Mouse (Mus musculus): Measurements from ENCODE around the gene AC161166.1. TPM values are rescaled to one million over a fixed set of nuclear protein-coding genes. Genes with fewer than 3 reads are reported as not detected.

Gene AC161166.1
- polyA plus RNA-seq (2015; fragmentation: Nextera tagmentation; extraction: Ambion mirVana), result 0.19 and 0.47 TPM in 2 replicates

- H3K4me3 ChIP-seq, result no peak within 1 kb of the TSS
- peaks cover 11% of the 10 kb centered on the region; the same call in 1 of the 2 replicates for H3K4me1 ChIP-seq
- H3K27me3 ChIP-seq, result no peaks in the 10 kb centered on the region
- no peak within 1 kb of the TSS for H3K4me2 ChIP-seq
- H3K36me3 ChIP-seq, result peaks cover 5% of the 10 kb centered on the region; the same call in 1 of the 2 replicates
- H3K9me3 ChIP-seq, result no peaks in the 10 kb centered on the region
- WGBS, result 85% methylated on average over 7 of the region's 7 CpGs
- H3K27ac ChIP-seq, result no peak within 1 kb of the TSS
- no peak within 1 kb of the TSS for H3K9ac ChIP-seq
- no peak for ATAC-seq (ENCODE audit: borderline replicate concordance, extremely low read depth, low FRiP score, low TSS enrichment)
These were observed at the start of gene AC161166.1 for GRCm38 (mm10) chr7:24512355-24512754. AC161166.1 (minus strand) TSS chr7:24512455.

GRCm38 (mm10) chr7:24561450-24561849 is 49.2 kb upstream of the AC161166.1 start:
- no peaks in the 10 kb centered on the region for H3K27me3 ChIP-seq
- H3K4me2 ChIP-seq, result no peak overlapping the region
- H3K9me3 ChIP-seq, result no peaks in the 10 kb centered on the region
- H3K27ac ChIP-seq, result no peak overlapping the region
- H3K4me3 ChIP-seq, result no peak overlapping the region
- WGBS, result 92% methylated on average over 4 of the region's 4 CpGs
- H3K9ac ChIP-seq, result no peak overlapping the region
- peaks cover 32% of the 10 kb centered on the region for H3K36me3 ChIP-seq
- no peak for ATAC-seq (ENCODE audit: borderline replicate concordance, extremely low read depth, low FRiP score, low TSS enrichment)
- no peaks in the 10 kb centered on the region for H3K4me1 ChIP-seq

- Histone ChIP-seq H3K4me3 (no peak overlapping the region), H3K27me3 (no peaks in the 10 kb centered on the region), H3K4me1 (no peaks in the 10 kb centered on the region), H3K9ac (no peak overlapping the region), H3K9me3 (no peaks in the 10 kb centered on the region), H3K4me2 (no peak overlapping the region), H3K27ac (no peak overlapping the region), H3K36me3 (peaks cover 47% of the 10 kb centered on the region)
- 95% methylated on average over 10 of the region's 10 CpGs for WGBS
- ATAC-seq (ENCODE audit: borderline replicate concordance, extremely low read depth, low FRiP score, low TSS enrichment), result no peak
These were observed 43.5 kb upstream of the AC161166.1 start for GRCm38 (mm10) chr7:24555786-24556185.

GRCm38 (mm10) chr7:24551985-24552759 is 39.9 kb upstream of the AC161166.1 start:
- Histone ChIP-seq H3K4me2 (no peak overlapping the region), H3K9ac (no peak overlapping the region), H3K36me3 (peaks cover 58% of the 10 kb centered on the region), H3K27ac (no peak overlapping the region), H3K4me3 (no peak overlapping the region), H3K27me3 (no peaks in the 10 kb centered on the region), H3K9me3 (no peaks in the 10 kb centered on the region), H3K4me1 (peaks cover 8% of the 10 kb centered on the region)
- 85% methylated on average over 12 of the region's 12 CpGs for WGBS
- ATAC-seq (ENCODE audit: borderline replicate concordance, extremely low read depth, low FRiP score, low TSS enrichment), result no peak

- Histone ChIP-seq H3K4me2 (peak overlapping the region; percentile 60), H3K27me3 (no peaks in the 10 kb centered on the region), H3K9me3 (no peaks in the 10 kb centered on the region), H3K27ac (peak overlapping the region; percentile 47; the same call in 1 of the 2 replicates), H3K4me3 (peak overlapping the region; percentile 75), H3K4me1 (peaks cover 18% of the 10 kb centered on the region), H3K9ac (peak overlapping the region; percentile 67), H3K36me3 (peaks cover 32% of the 10 kb centered on the region)
- WGBS, result 12% methylated on average over 13 of the region's 13 CpGs
- ATAC-seq (ENCODE audit: borderline replicate concordance, extremely low read depth, low FRiP score, low TSS enrichment), result no peak
These were observed 35.3 kb upstream of the AC161166.1 start for GRCm38 (mm10) chr7:24547534-24548036.

GRCm38 (mm10) chr7:24546634-24547389 is 34.6 kb upstream of the AC161166.1 start:
- Histone ChIP-seq H3K4me1 (peaks cover 18% of the 10 kb centered on the region), H3K27me3 (no peaks in the 10 kb centered on the region), H3K27ac (peak overlapping the region; percentile 75), H3K9me3 (no peaks in the 10 kb centered on the region), H3K4me2 (peak overlapping the region; percentile 60), H3K9ac (peak overlapping the region; percentile 67), H3K36me3 (peaks cover 24% of the 10 kb centered on the region), H3K4me3 (peak overlapping the region; percentile 75)
- peak; percentile 99 for ATAC-seq (ENCODE audit: borderline replicate concordance, extremely low read depth, low FRiP score, low TSS enrichment)
- WGBS, result 3% methylated on average over 57 of the region's 57 CpGs

- Histone ChIP-seq H3K4me3 (peak within 1 kb of the TSS; percentile 75), H3K27ac (peak within 1 kb of the TSS; percentile 75), H3K9ac (peak within 1 kb of the TSS; percentile 67), H3K9me3 (no peaks in the 10 kb centered on the region), H3K4me2 (peak within 1 kb of the TSS; percentile 60), H3K27me3 (no peaks in the 10 kb centered on the region), H3K36me3 (peaks cover 24% of the 10 kb centered on the region), H3K4me1 (peaks cover 18% of the 10 kb centered on the region)
- 32% methylated on average over 13 of the region's 13 CpGs for WGBS
- no peak for ATAC-seq (ENCODE audit: borderline replicate concordance, extremely low read depth, low FRiP score, low TSS enrichment)
These were observed 33.9 kb upstream of the AC161166.1 start, which contains the start of the genes Pinlyp and Xrcc1 for GRCm38 (mm10) chr7:24546068-24546614. Pinlyp (minus strand) TSS chr7:24546118. Xrcc1 (plus strand) TSS chr7:24546289.

GRCm38 (mm10) chr7:24544506-24544905 is 32.3 kb upstream of the AC161166.1 start:
- 76% methylated on average over 2 of the region's 2 CpGs for WGBS
- H3K36me3 ChIP-seq, result peaks cover 11% of the 10 kb centered on the region
- no peak for ATAC-seq (ENCODE audit: borderline replicate concordance, extremely low read depth, low FRiP score, low TSS enrichment)
- no peak overlapping the region for H3K9ac ChIP-seq
- no peaks in the 10 kb centered on the region for H3K27me3 ChIP-seq
- H3K4me2 ChIP-seq, result no peak overlapping the region
- no peaks in the 10 kb centered on the region for H3K9me3 ChIP-seq
- H3K4me1 ChIP-seq, result peaks cover 18% of the 10 kb centered on the region
- no peak overlapping the region for H3K27ac ChIP-seq
- H3K4me3 ChIP-seq, result no peak overlapping the region

- no peaks in the 10 kb centered on the region for H3K27me3 ChIP-seq
- H3K4me3 ChIP-seq, result no peak overlapping the region
- H3K36me3 ChIP-seq, result peaks cover 11% of the 10 kb centered on the region
- H3K9ac ChIP-seq, result no peak overlapping the region
- H3K4me1 ChIP-seq, result no peaks in the 10 kb centered on the region
- WGBS, result 89% methylated on average over 4 of the region's 4 CpGs
- H3K9me3 ChIP-seq, result no peaks in the 10 kb centered on the region
- H3K27ac ChIP-seq, result no peak overlapping the region
- ATAC-seq (ENCODE audit: borderline replicate concordance, extremely low read depth, low FRiP score, low TSS enrichment), result no peak
- H3K4me2 ChIP-seq, result no peak overlapping the region
These were observed 27.4 kb upstream of the AC161166.1 start for GRCm38 (mm10) chr7:24539686-24540085.

- WGBS, result 78% methylated on average over 5 of the region's 5 CpGs
- no peak for ATAC-seq (ENCODE audit: borderline replicate concordance, extremely low read depth, low FRiP score, low TSS enrichment)
These were observed 26.4 kb upstream of the AC161166.1 start for GRCm38 (mm10) chr7:24538701-24539100.

GRCm38 (mm10) chr7:24538154-24538553 is 25.9 kb upstream of the AC161166.1 start:
- Histone ChIP-seq H3K27ac (no peak overlapping the region), H3K4me2 (no peak overlapping the region), H3K4me1 (no peaks in the 10 kb centered on the region), H3K9ac (no peak overlapping the region), H3K4me3 (no peak overlapping the region), H3K27me3 (no peaks in the 10 kb centered on the region), H3K36me3 (peaks cover 26% of the 10 kb centered on the region), H3K9me3 (no peaks in the 10 kb centered on the region)
- 36% methylated on average over 5 of the region's 5 CpGs for WGBS
- ATAC-seq (ENCODE audit: borderline replicate concordance, extremely low read depth, low FRiP score, low TSS enrichment), result no peak

More at GRCm38 (mm10) chr7:24538701-24539100, 26.4 kb upstream of the AC161166.1 start:
- no peaks in the 10 kb centered on the region for H3K4me1 ChIP-seq
- peaks cover 21% of the 10 kb centered on the region for H3K36me3 ChIP-seq
- H3K9ac ChIP-seq, result no peak overlapping the region
- H3K4me2 ChIP-seq, result no peak overlapping the region
- no peak overlapping the region for H3K27ac ChIP-seq
- no peaks in the 10 kb centered on the region for H3K9me3 ChIP-seq
- H3K27me3 ChIP-seq, result no peaks in the 10 kb centered on the region
- H3K4me3 ChIP-seq, result no peak overlapping the region

All from lung, embryonic 15.5 days (tissue).